13 mouse cellular contexts compared by ENCODE assay signal in the genomic region with DNA sequence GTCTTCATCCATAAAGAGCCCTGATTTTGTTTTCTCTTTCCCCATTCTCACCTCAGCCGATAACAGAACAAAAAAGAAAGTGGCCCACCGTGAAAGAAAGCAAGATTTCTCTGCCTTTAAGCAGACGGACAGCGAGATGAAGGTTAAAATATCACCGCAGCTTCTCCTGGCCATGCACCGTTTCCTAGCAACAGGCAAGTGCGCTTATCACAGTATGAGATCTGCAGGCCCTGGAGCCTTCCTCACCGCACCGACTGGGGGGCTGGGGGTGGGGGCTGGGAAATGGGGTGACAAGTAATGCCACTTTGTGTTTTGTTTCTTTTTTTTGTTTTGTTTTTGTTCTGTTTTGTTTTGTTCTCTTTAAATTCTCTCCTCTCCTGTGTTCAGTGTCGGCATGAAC.
DNase-seq lines count a peak whose midpoint lies in the region; ATAC-seq and TF ChIP-seq lines count a peak whose summit lies in the region.
"Had no signal": no experiment of that assay in that cellular context is flagged by ENCODE, and none has a peak within 500 bp of the region (broad histone marks: within the 10 kb centered on the region; RNA-seq: fewer than 3 reads in every experiment).

No protein-coding gene starts in this region.

- WGBS in liver, embryonic 12.5 days (ENCODE audit: insufficient replicate concordance) = 31% methylated on average over 10 of the region's 10 CpGs
- 22% methylated on average over 10 of the region's 10 CpGs for WGBS in forebrain, postnatal 0 days
- WGBS in midbrain, embryonic 13.5 days = 7% methylated on average over 10 of the region's 10 CpGs

- TF ChIP-seq CTCF in forebrain, postnatal 0 days (IDR thresholded peaks at IDR 0.05; ENCODE audit: low read depth) = no peak

- H3K27ac ChIP-seq in liver, embryonic 12.5 days = peak overlapping the region; percentile 37; the same call in 1 of the 2 replicates
- H3K27ac ChIP-seq in forebrain, postnatal 0 days (ENCODE audit: low read depth, low read length) = 0 out of 2 replicates have a peak overlapping the region, but pooled peaks have one; percentile 3
- H3K27ac ChIP-seq in midbrain, embryonic 13.5 days = peak overlapping the region; percentile 82
- H3K27ac ChIP-seq: stomach, embryonic 15.5 days had no signal

- H3K27me3 ChIP-seq in liver, embryonic 12.5 days (replicated peaks) = no peaks in the 10 kb centered on the region; the same call in 1 of the 2 replicates
- H3K27me3 ChIP-seq in forebrain, postnatal 0 days (ENCODE audit: insufficient read depth, low read length) = no peaks in the 10 kb centered on the region
- H3K27me3 ChIP-seq in midbrain, embryonic 13.5 days = no peaks in the 10 kb centered on the region
- H3K27me3 ChIP-seq: stomach, embryonic 15.5 days had no signal

- no peak for DNase-seq in liver
- no peak for DNase-seq in forebrain, postnatal 0 days
- DNase-seq in adipocyte (ENCODE audit: low spot score) = no peak
- DNase-seq in cerebellum, postnatal 4 days (ENCODE audit: low spot score in 2 of 2) = no peak
- DNase-seq: cerebellum, adult 8-10 months; gastrocnemius, postnatal 10 days; left cerebral cortex, postnatal 4 days; lung, postnatal 14 days; right cerebral cortex, postnatal 14 days had no signal

- H3K4me2 ChIP-seq in liver, embryonic 12.5 days = 0 out of 2 replicates have a peak overlapping the region, but pooled peaks have one; percentile 1
- H3K4me2 ChIP-seq in forebrain, postnatal 0 days (ENCODE audit: low read depth) = no peak overlapping the region
- peak overlapping the region; percentile 23 for H3K4me2 ChIP-seq in midbrain, embryonic 13.5 days (replicated peaks)
- H3K4me2 ChIP-seq: stomach, embryonic 15.5 days had no signal

- no peaks in the 10 kb centered on the region for H3K36me3 ChIP-seq in liver, embryonic 12.5 days
- no peaks in the 10 kb centered on the region for H3K36me3 ChIP-seq in forebrain, postnatal 0 days (ENCODE audit: insufficient read depth)
- H3K36me3 ChIP-seq in midbrain, embryonic 13.5 days = no peaks in the 10 kb centered on the region; the same call in 1 of the 2 replicates
- H3K36me3 ChIP-seq: stomach, embryonic 15.5 days had no signal

- no peak overlapping the region for H3K4me3 ChIP-seq in liver, embryonic 12.5 days
- no peak overlapping the region for H3K4me3 ChIP-seq in forebrain, postnatal 0 days (ENCODE audit: low read depth, low read length)
- H3K4me3 ChIP-seq in midbrain, embryonic 13.5 days (replicated peaks) = no peak overlapping the region
- H3K4me3 ChIP-seq: stomach, embryonic 15.5 days had no signal

- no peak for ATAC-seq in liver, embryonic 12.5 days
- ATAC-seq in common myeloid progenitor, adult 5-6 weeks (replicated peaks; ENCODE audit: low read depth, poor library complexity, severe bottlenecking) = peak; percentile 40; the same call in 1 of the 2 replicates
- no peak for ATAC-seq in forebrain, postnatal 0 days
- 0 out of 2 replicates have a peak, but pooled peaks have one; percentile 37 for ATAC-seq in midbrain, embryonic 13.5 days

- no peaks in the 10 kb centered on the region for H3K9me3 ChIP-seq in liver, embryonic 12.5 days (replicated peaks)
- no peaks in the 10 kb centered on the region for H3K9me3 ChIP-seq in forebrain, postnatal 0 days (ENCODE audit: low read length)
- no peaks in the 10 kb centered on the region for H3K9me3 ChIP-seq in midbrain, embryonic 13.5 days
- H3K9me3 ChIP-seq: stomach, embryonic 15.5 days had no signal

- peaks cover 55% of the 10 kb centered on the region for H3K4me1 ChIP-seq in liver, embryonic 12.5 days
- H3K4me1 ChIP-seq in forebrain, postnatal 0 days (ENCODE audit: insufficient read depth) = 0 out of 2 replicates have a peak, but pooled peaks cover 3% of the 10 kb centered on the region
- H3K4me1 ChIP-seq in midbrain, embryonic 13.5 days (replicated peaks) = peaks cover 21% of the 10 kb centered on the region
- H3K4me1 ChIP-seq: stomach, embryonic 15.5 days had no signal

- no peak overlapping the region for H3K9ac ChIP-seq in liver, embryonic 12.5 days
- no peak overlapping the region for H3K9ac ChIP-seq in forebrain, postnatal 0 days
- H3K9ac ChIP-seq in midbrain, embryonic 13.5 days (replicated peaks) = no peak overlapping the region
- H3K9ac ChIP-seq: stomach, embryonic 15.5 days had no signal

Comparison
In these comparisons a context has a peak if more than half of its experiments do, and no peak if none do; other contexts are left out.
1. ATAC-seq: peak in common myeloid progenitor, adult 5-6 weeks (single experiment) and midbrain, embryonic 13.5 days (single experiment); none in liver, embryonic 12.5 days (single experiment) and forebrain, postnatal 0 days (single experiment).
2. H3K27ac ChIP-seq: peak in every context shown above with its lines; median percentile 82 in midbrain, embryonic 13.5 days; 37 in liver, embryonic 12.5 days; 3 in forebrain, postnatal 0 days.